Mouse (Mus musculus): Measurements from ENCODE around the gene Slc13a2. TPM values are rescaled to one million over a fixed set of nuclear protein-coding genes. Genes with fewer than 3 reads are reported as not detected.

Slc13a2 gene
- polyA plus RNA-seq, 1 experiment = not detected

GRCm38 (mm10) chr11:78458740-78459139 lies 36.7 kb upstream of the Slc13a2 start:
- TF ChIP-seq POLR2A (IDR thresholded peaks at IDR 0.05; ENCODE audit: borderline replicate concordance, extremely low read depth, insufficient read depth, insufficient read length, poor library complexity, severe bottlenecking) (no peak), CTCF (IDR thresholded peaks at IDR 0.05; ENCODE audit: borderline replicate concordance, extremely low read depth, insufficient read depth, insufficient read length) (no peak)
- no peak for DNase-seq (ENCODE audit: low read depth)

GRCm38 (mm10) chr11:78455308-78455707 lies 33.3 kb upstream of the Slc13a2 start:
- no peak for TF ChIP-seq POLR2A (IDR thresholded peaks at IDR 0.05; ENCODE audit: borderline replicate concordance, extremely low read depth, insufficient read depth, insufficient read length, poor library complexity, severe bottlenecking)
- TF ChIP-seq CTCF (IDR thresholded peaks at IDR 0.05; ENCODE audit: borderline replicate concordance, extremely low read depth, insufficient read depth, insufficient read length) = peak; percentile 60; the same call in 1 of the 2 replicates
- DNase-seq (ENCODE audit: low read depth) = peak; percentile 28

GRCm38 (mm10) chr11:78454276-78454675 lies 32.3 kb upstream of the Slc13a2 start:
- DNase-seq (ENCODE audit: low read depth) = peak; percentile 19
- TF ChIP-seq POLR2A (IDR thresholded peaks at IDR 0.05; ENCODE audit: borderline replicate concordance, extremely low read depth, insufficient read depth, insufficient read length, poor library complexity, severe bottlenecking) = no peak
- no peak for TF ChIP-seq CTCF (IDR thresholded peaks at IDR 0.05; ENCODE audit: borderline replicate concordance, extremely low read depth, insufficient read depth, insufficient read length)

GRCm38 (mm10) chr11:78453675-78454074 lies 31.7 kb upstream of the Slc13a2 start:
- peak; percentile 84 for DNase-seq (ENCODE audit: low read depth)
- peak; percentile 72; the same call in 1 of the 2 replicates for TF ChIP-seq CTCF (IDR thresholded peaks at IDR 0.05; ENCODE audit: borderline replicate concordance, extremely low read depth, insufficient read depth, insufficient read length)
- no peak for TF ChIP-seq POLR2A (IDR thresholded peaks at IDR 0.05; ENCODE audit: borderline replicate concordance, extremely low read depth, insufficient read depth, insufficient read length, poor library complexity, severe bottlenecking)

- no peak for DNase-seq (ENCODE audit: low read depth)
- TF ChIP-seq POLR2A (IDR thresholded peaks at IDR 0.05; ENCODE audit: borderline replicate concordance, extremely low read depth, insufficient read depth, insufficient read length, poor library complexity, severe bottlenecking) (no peak), CTCF (IDR thresholded peaks at IDR 0.05; ENCODE audit: borderline replicate concordance, extremely low read depth, insufficient read depth, insufficient read length) (no peak)
Measured at GRCm38 (mm10) chr11:78450337-78450736, 28.3 kb upstream of the Slc13a2 start.

- TF ChIP-seq POLR2A (IDR thresholded peaks at IDR 0.05; ENCODE audit: borderline replicate concordance, extremely low read depth, insufficient read depth, insufficient read length, poor library complexity, severe bottlenecking) (no peak), CTCF (IDR thresholded peaks at IDR 0.05; ENCODE audit: borderline replicate concordance, extremely low read depth, insufficient read depth, insufficient read length) (no peak)
- DNase-seq (ENCODE audit: low read depth) = no peak
Measured at GRCm38 (mm10) chr11:78448242-78448641, 26.2 kb upstream of the Slc13a2 start.

GRCm38 (mm10) chr11:78447168-78447567 lies 25.2 kb upstream of the Slc13a2 start:
- no peak for DNase-seq (ENCODE audit: low read depth)
- TF ChIP-seq CTCF (IDR thresholded peaks at IDR 0.05; ENCODE audit: borderline replicate concordance, extremely low read depth, insufficient read depth, insufficient read length) (no peak), POLR2A (IDR thresholded peaks at IDR 0.05; ENCODE audit: borderline replicate concordance, extremely low read depth, insufficient read depth, insufficient read length, poor library complexity, severe bottlenecking) (no peak)

GRCm38 (mm10) chr11:78443115-78443514 lies 21.1 kb upstream of the Slc13a2 start:
- no peak for DNase-seq (ENCODE audit: low read depth)
- TF ChIP-seq POLR2A (IDR thresholded peaks at IDR 0.05; ENCODE audit: borderline replicate concordance, extremely low read depth, insufficient read depth, insufficient read length, poor library complexity, severe bottlenecking) (no peak), CTCF (IDR thresholded peaks at IDR 0.05; ENCODE audit: borderline replicate concordance, extremely low read depth, insufficient read depth, insufficient read length) (no peak)

- TF ChIP-seq CTCF (IDR thresholded peaks at IDR 0.05; ENCODE audit: borderline replicate concordance, extremely low read depth, insufficient read depth, insufficient read length) (no peak), POLR2A (IDR thresholded peaks at IDR 0.05; ENCODE audit: borderline replicate concordance, extremely low read depth, insufficient read depth, insufficient read length, poor library complexity, severe bottlenecking) (no peak)
- no peak for DNase-seq (ENCODE audit: low read depth)
Measured at GRCm38 (mm10) chr11:78438399-78438930, 16.4 kb upstream of the Slc13a2 start.

GRCm38 (mm10) chr11:78437182-78437581 lies 15.2 kb upstream of the Slc13a2 start:
- TF ChIP-seq POLR2A (IDR thresholded peaks at IDR 0.05; ENCODE audit: borderline replicate concordance, extremely low read depth, insufficient read depth, insufficient read length, poor library complexity, severe bottlenecking) = no peak
- TF ChIP-seq CTCF (IDR thresholded peaks at IDR 0.05; ENCODE audit: borderline replicate concordance, extremely low read depth, insufficient read depth, insufficient read length) = no peak
- DNase-seq (ENCODE audit: low read depth) = no peak

- peak; percentile 69 for TF ChIP-seq CTCF (IDR thresholded peaks at IDR 0.05; ENCODE audit: borderline replicate concordance, extremely low read depth, insufficient read depth, insufficient read length)
- no peak for TF ChIP-seq POLR2A (IDR thresholded peaks at IDR 0.05; ENCODE audit: borderline replicate concordance, extremely low read depth, insufficient read depth, insufficient read length, poor library complexity, severe bottlenecking)
- DNase-seq (ENCODE audit: low read depth) = peak; percentile 33
Measured at GRCm38 (mm10) chr11:78435776-78436349, 13.8 kb upstream of the Slc13a2 start.

GRCm38 (mm10) chr11:78434052-78434451 lies 12.0 kb upstream of the Slc13a2 start:
- no peak for DNase-seq (ENCODE audit: low read depth)
- TF ChIP-seq CTCF (IDR thresholded peaks at IDR 0.05; ENCODE audit: borderline replicate concordance, extremely low read depth, insufficient read depth, insufficient read length) (no peak), POLR2A (IDR thresholded peaks at IDR 0.05; ENCODE audit: borderline replicate concordance, extremely low read depth, insufficient read depth, insufficient read length, poor library complexity, severe bottlenecking) (no peak)

Data from brain, embryonic 14.5 days (tissue).